Mouse (Mus musculus) neural tube, embryonic 15.5 days (tissue): ENCODE measurements around the gene E130114P18Rik. TPM values are rescaled to one million over a fixed set of nuclear protein-coding genes. Genes with fewer than 3 reads are reported as not detected.

ENCODE experiments used
- ATAC-seq: fragments of 200-750 bp; cut with Nextera tagmentation; 2 replicates; pipeline ENCODE4 v1.8.0; 2017; ENCODE audit warnings: mild to moderate bottlenecking, moderate TSS enrichment, moderate library complexity; ENCODE audit not compliant: low FRiP score
- H3K27ac ChIP-seq: fragments of 300-500 bp; sonication (generic); replicated peaks from 2 replicates; pipeline ENCODE4 v1.5.1; 2015; ENCODE audit warnings: mild to moderate bottlenecking, inconsistent platforms
- H3K27me3 ChIP-seq: fragments of 300-500 bp; sonication (generic); replicated peaks from 2 replicates; pipeline ENCODE4 v1.6.1; 2015; ENCODE audit warnings: inconsistent platforms
- H3K36me3 ChIP-seq: fragments of 300-500 bp; sonication (generic); 2 replicates; pipeline ENCODE4 v1.6.1; 2015; ENCODE audit warnings: inconsistent platforms
- H3K4me1 ChIP-seq: fragments of 300-500 bp; sonication (generic); 2 replicates; pipeline ENCODE4 v1.6.1; 2015; ENCODE audit warnings: inconsistent platforms
- H3K4me2 ChIP-seq: fragments of 300-500 bp; sonication (generic); 2 replicates; pipeline ENCODE4 v1.6.1; 2015; ENCODE audit warnings: inconsistent platforms, mild to moderate bottlenecking, moderate library complexity
- H3K4me3 ChIP-seq: fragments of 300-500 bp; sonication (generic); replicated peaks from 2 replicates; pipeline ENCODE4 v1.5.1; 2015; ENCODE audit warnings: mild to moderate bottlenecking, inconsistent platforms
- H3K9ac ChIP-seq: fragments of 300-500 bp; sonication (generic); replicated peaks from 2 replicates; pipeline ENCODE4 v1.6.1; 2015; ENCODE audit warnings: mild to moderate bottlenecking, inconsistent platforms
- H3K9me3 ChIP-seq: fragments of 300-500 bp; sonication (generic); replicated peaks from 2 replicates; pipeline ENCODE4 v1.6.1; 2016; ENCODE audit warnings: inconsistent platforms
- WGBS: fragments of 180-500 bp; shearing (Covaris S2); methylation state at CpG from one replicate; pipeline ENCODE4 v1.1.7; 2015; ENCODE audit warnings: mixed read lengths; 5-methylcytosine and 5-hydroxymethylcytosine counted together
- polyA plus RNA-seq: library from polyadenylated mRNA; unstranded; fragments of >200 nt; fragmentation: Nextera tagmentation; extraction: Ambion mirVana; gene quantifications from 2 replicates; pipeline ENCODE4 v1.2.1, GENCODE M21; 2015

Gene E130114P18Rik
- polyA plus RNA-seq, result 13.5 and 18.4 TPM in 2 replicates

GRCm38 (mm10) chr4:97777706-97778176 is at the start of gene E130114P18Rik:
Gene E130114P18Rik, minus strand, starts transcription at chr4:97778078.
- WGBS, result under 1% methylated on average over 37 of the region's 37 CpGs
- Histone ChIP-seq H3K4me1 (peaks cover 33% of the 10 kb centered on the region), H3K27me3 (peaks cover 4% of the 10 kb centered on the region), H3K9me3 (no peaks in the 10 kb centered on the region), H3K4me3 (peak within 1 kb of the TSS; percentile 78), H3K27ac (peak within 1 kb of the TSS; percentile 86), H3K4me2 (peak within 1 kb of the TSS; percentile 65), H3K9ac (peak within 1 kb of the TSS; percentile 75), H3K36me3 (no peaks in the 10 kb centered on the region)
- peak; percentile 73 for ATAC-seq

GRCm38 (mm10) chr4:97827115-97827514 is 49.2 kb upstream of the E130114P18Rik start:
- Histone ChIP-seq H3K4me3 (no peak overlapping the region), H3K27ac (no peak overlapping the region), H3K36me3 (no peaks in the 10 kb centered on the region), H3K9ac (no peak overlapping the region), H3K9me3 (no peaks in the 10 kb centered on the region), H3K4me1 (peaks cover 33% of the 10 kb centered on the region), H3K27me3 (no peaks in the 10 kb centered on the region), H3K4me2 (no peak overlapping the region)
- no peak for ATAC-seq
- WGBS, result 49% methylated on average over 6 of the region's 6 CpGs

- no peaks in the 10 kb centered on the region for H3K27me3 ChIP-seq
- WGBS, result 79% methylated on average over 4 of the region's 4 CpGs
- H3K9me3 ChIP-seq, result no peaks in the 10 kb centered on the region
- H3K4me2 ChIP-seq, result no peak overlapping the region
- no peak overlapping the region for H3K27ac ChIP-seq
- no peaks in the 10 kb centered on the region for H3K36me3 ChIP-seq
- peaks cover 33% of the 10 kb centered on the region for H3K4me1 ChIP-seq
- ATAC-seq, result no peak
- H3K9ac ChIP-seq, result no peak overlapping the region
- H3K4me3 ChIP-seq, result no peak overlapping the region
Observed at GRCm38 (mm10) chr4:97825841-97826240, 48.0 kb upstream of the E130114P18Rik start.

- H3K4me3 ChIP-seq, result no peak overlapping the region
- ATAC-seq, result no peak
- H3K4me2 ChIP-seq, result no peak overlapping the region
- H3K27me3 ChIP-seq, result no peaks in the 10 kb centered on the region
- peaks cover 35% of the 10 kb centered on the region for H3K4me1 ChIP-seq
- H3K27ac ChIP-seq, result no peak overlapping the region
- WGBS, result 82% methylated on average over 4 of the region's 4 CpGs
- no peak overlapping the region for H3K9ac ChIP-seq
- H3K36me3 ChIP-seq, result no peaks in the 10 kb centered on the region
- H3K9me3 ChIP-seq, result no peaks in the 10 kb centered on the region
Observed at GRCm38 (mm10) chr4:97825432-97825831, 47.6 kb upstream of the E130114P18Rik start.

- Histone ChIP-seq H3K9me3 (no peaks in the 10 kb centered on the region), H3K4me2 (no peak overlapping the region), H3K4me3 (no peak overlapping the region), H3K4me1 (peaks cover 34% of the 10 kb centered on the region), H3K36me3 (no peaks in the 10 kb centered on the region), H3K27ac (no peak overlapping the region), H3K9ac (no peak overlapping the region), H3K27me3 (no peaks in the 10 kb centered on the region)
- no peak for ATAC-seq
- 59% methylated on average over 4 of the region's 4 CpGs for WGBS
Observed at GRCm38 (mm10) chr4:97824451-97824850, 46.6 kb upstream of the E130114P18Rik start.

- H3K4me1 ChIP-seq, result peaks cover 32% of the 10 kb centered on the region
- no peaks in the 10 kb centered on the region for H3K9me3 ChIP-seq
- H3K27me3 ChIP-seq, result no peaks in the 10 kb centered on the region
- H3K36me3 ChIP-seq, result no peaks in the 10 kb centered on the region
- no peak overlapping the region for H3K4me3 ChIP-seq
- ATAC-seq, result no peak
- no peak overlapping the region for H3K27ac ChIP-seq
- WGBS, result 78% methylated on average over 6 of the region's 6 CpGs
- no peak overlapping the region for H3K9ac ChIP-seq
- no peak overlapping the region for H3K4me2 ChIP-seq
Observed at GRCm38 (mm10) chr4:97823512-97823911, 45.6 kb upstream of the E130114P18Rik start.

GRCm38 (mm10) chr4:97821556-97822251 is 43.8 kb upstream of the E130114P18Rik start:
- Histone ChIP-seq H3K27me3 (no peaks in the 10 kb centered on the region), H3K36me3 (no peaks in the 10 kb centered on the region), H3K4me1 (peaks cover 18% of the 10 kb centered on the region), H3K9me3 (no peaks in the 10 kb centered on the region), H3K4me2 (no peak overlapping the region), H3K4me3 (no peak overlapping the region), H3K27ac (no peak overlapping the region), H3K9ac (no peak overlapping the region)
- WGBS, result 89% methylated on average over 4 of the region's 4 CpGs
- no peak for ATAC-seq

GRCm38 (mm10) chr4:97820474-97821259 is 42.8 kb upstream of the E130114P18Rik start:
- H3K36me3 ChIP-seq, result no peaks in the 10 kb centered on the region
- no peak overlapping the region for H3K4me2 ChIP-seq
- H3K4me3 ChIP-seq, result no peak overlapping the region
- ATAC-seq, result no peak
- peaks cover 17% of the 10 kb centered on the region for H3K4me1 ChIP-seq
- no peak overlapping the region for H3K9ac ChIP-seq
- no peak overlapping the region for H3K27ac ChIP-seq
- WGBS, result 65% methylated on average over 4 of the region's 4 CpGs
- H3K27me3 ChIP-seq, result no peaks in the 10 kb centered on the region
- H3K9me3 ChIP-seq, result no peaks in the 10 kb centered on the region

- Histone ChIP-seq H3K36me3 (no peaks in the 10 kb centered on the region), H3K9me3 (no peaks in the 10 kb centered on the region), H3K27ac (no peak overlapping the region), H3K4me1 (peaks cover 12% of the 10 kb centered on the region), H3K4me3 (no peak overlapping the region), H3K4me2 (no peak overlapping the region), H3K9ac (no peak overlapping the region), H3K27me3 (no peaks in the 10 kb centered on the region)
- WGBS, result 84% methylated on average over 8 of the region's 8 CpGs
- ATAC-seq, result no peak
Observed at GRCm38 (mm10) chr4:97819101-97819500, 41.2 kb upstream of the E130114P18Rik start.

- H3K9me3 ChIP-seq, result no peaks in the 10 kb centered on the region
- peaks cover 14% of the 10 kb centered on the region for H3K4me1 ChIP-seq
- no peaks in the 10 kb centered on the region for H3K27me3 ChIP-seq
- H3K4me2 ChIP-seq, result no peak overlapping the region
- H3K9ac ChIP-seq, result no peak overlapping the region
- no peaks in the 10 kb centered on the region for H3K36me3 ChIP-seq
- H3K27ac ChIP-seq, result no peak overlapping the region
- 84% methylated on average over 3 of the region's 3 CpGs for WGBS
- ATAC-seq, result no peak
- H3K4me3 ChIP-seq, result no peak overlapping the region
Observed at GRCm38 (mm10) chr4:97818498-97818897, 40.6 kb upstream of the E130114P18Rik start.

GRCm38 (mm10) chr4:97817741-97818140 is 39.9 kb upstream of the E130114P18Rik start:
- no peak overlapping the region for H3K4me3 ChIP-seq
- no peaks in the 10 kb centered on the region for H3K9me3 ChIP-seq
- H3K36me3 ChIP-seq, result no peaks in the 10 kb centered on the region
- H3K4me2 ChIP-seq, result no peak overlapping the region
- ATAC-seq, result no peak
- WGBS, result 76% methylated on average over 1 of the region's 1 CpGs
- H3K27me3 ChIP-seq, result no peaks in the 10 kb centered on the region
- H3K9ac ChIP-seq, result no peak overlapping the region
- H3K4me1 ChIP-seq, result peaks cover 7% of the 10 kb centered on the region; the same call in 1 of the 2 replicates
- no peak overlapping the region for H3K27ac ChIP-seq

GRCm38 (mm10) chr4:97816753-97817152 is 38.9 kb upstream of the E130114P18Rik start:
- Histone ChIP-seq H3K9me3 (no peaks in the 10 kb centered on the region), H3K27ac (no peak overlapping the region), H3K4me1 (peaks cover 7% of the 10 kb centered on the region; the same call in 1 of the 2 replicates), H3K4me3 (no peak overlapping the region), H3K9ac (no peak overlapping the region), H3K27me3 (no peaks in the 10 kb centered on the region), H3K4me2 (no peak overlapping the region), H3K36me3 (no peaks in the 10 kb centered on the region)
- 87% methylated on average over 3 of the region's 3 CpGs for WGBS
- ATAC-seq, result no peak
